Mouse (Mus musculus): Measurements from ENCODE around the gene Rtn1. TPM values are rescaled to one million over a fixed set of nuclear protein-coding genes. Genes with fewer than 3 reads are reported as not detected.

The Rtn1 gene
- polyA plus RNA-seq, 1 experiment from 2014 or later = 659 TPM

DNA sequence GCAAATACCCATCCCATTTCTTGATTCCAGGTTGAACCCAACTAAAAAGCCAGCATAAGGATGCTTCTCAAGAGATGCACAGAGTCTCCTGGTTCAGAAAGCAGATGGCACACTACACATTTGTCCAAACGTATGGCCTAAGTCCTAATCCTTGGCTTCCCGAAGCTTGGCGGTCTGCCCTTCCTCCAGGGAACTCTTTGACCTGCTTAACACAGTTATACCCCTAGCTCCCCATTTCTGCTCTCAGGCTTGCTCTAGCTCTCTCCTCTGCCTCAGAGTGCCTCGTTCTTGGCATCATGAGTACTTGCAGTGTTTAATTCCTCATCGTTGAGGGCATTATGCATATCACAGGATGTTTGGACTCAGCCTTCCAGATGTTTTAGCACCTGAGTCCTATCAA is 38.8 kb downstream of the Rtn1 start:
- Histone ChIP-seq H3K27me3 (no peaks in the 10 kb centered on the region), H3K27ac (replicated peaks) (no peak overlapping the region), H3K9ac (replicated peaks) (no peak overlapping the region), H3K9me3 (no peaks in the 10 kb centered on the region), H3K36me3 (no peaks in the 10 kb centered on the region), H3K4me2 (replicated peaks) (no peak overlapping the region), H3K4me1 (peaks cover 43% of the 10 kb centered on the region), H3K4me3 (no peak overlapping the region)
- 77% methylated on average over 5 of the region's 5 CpGs for WGBS
- no peak for ATAC-seq (ENCODE audit: low FRiP score, low read depth)

DNA sequence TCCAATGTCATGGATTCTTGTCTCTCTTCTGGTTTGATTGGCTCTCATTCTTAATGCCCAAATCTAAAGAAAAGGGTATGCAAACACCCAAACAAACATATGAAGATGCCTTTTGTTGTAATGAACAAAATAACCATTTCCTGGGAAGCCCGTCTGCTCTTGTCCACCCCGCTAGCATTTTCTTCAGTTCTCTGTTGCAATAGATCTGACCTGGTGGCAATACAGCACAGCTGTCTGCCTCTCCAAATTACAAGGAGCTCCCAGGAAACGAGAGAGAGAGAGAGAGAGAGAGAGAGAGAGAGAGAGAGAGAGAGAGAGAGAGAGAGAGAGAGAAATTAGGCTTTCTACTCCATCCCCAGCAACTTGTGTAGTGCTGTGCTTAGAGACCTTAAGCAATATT is 42.1 kb downstream of the Rtn1 start:
- Histone ChIP-seq H3K4me3 (no peak overlapping the region), H3K9me3 (no peaks in the 10 kb centered on the region), H3K4me1 (peaks cover 26% of the 10 kb centered on the region), H3K27ac (replicated peaks) (peak overlapping the region; percentile 69; the same call in 1 of the 2 replicates), H3K27me3 (no peaks in the 10 kb centered on the region), H3K4me2 (replicated peaks) (no peak overlapping the region), H3K36me3 (no peaks in the 10 kb centered on the region), H3K9ac (replicated peaks) (no peak overlapping the region)
- ATAC-seq (ENCODE audit: low FRiP score, low read depth) = no peak
- WGBS = 32% methylated on average over 3 of the region's 3 CpGs

DNA sequence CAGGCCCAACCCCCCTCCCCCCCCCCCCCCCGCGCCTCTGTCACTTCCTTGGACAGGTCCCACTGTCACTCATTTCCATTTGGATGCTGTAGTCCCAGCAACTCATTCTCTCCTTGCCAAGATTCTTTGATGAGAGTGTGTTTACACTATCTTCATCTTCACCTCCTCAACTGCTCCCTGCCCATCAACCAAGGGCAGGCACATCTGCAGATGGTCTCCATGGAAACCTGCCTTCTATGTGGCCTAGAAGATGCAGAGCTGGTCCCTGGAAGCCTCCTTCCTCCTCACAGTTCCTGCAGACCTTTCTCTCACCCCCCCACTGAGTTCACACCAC is 42.8 kb downstream of the Rtn1 start:
- no peaks in the 10 kb centered on the region for H3K9me3 ChIP-seq

DNA sequence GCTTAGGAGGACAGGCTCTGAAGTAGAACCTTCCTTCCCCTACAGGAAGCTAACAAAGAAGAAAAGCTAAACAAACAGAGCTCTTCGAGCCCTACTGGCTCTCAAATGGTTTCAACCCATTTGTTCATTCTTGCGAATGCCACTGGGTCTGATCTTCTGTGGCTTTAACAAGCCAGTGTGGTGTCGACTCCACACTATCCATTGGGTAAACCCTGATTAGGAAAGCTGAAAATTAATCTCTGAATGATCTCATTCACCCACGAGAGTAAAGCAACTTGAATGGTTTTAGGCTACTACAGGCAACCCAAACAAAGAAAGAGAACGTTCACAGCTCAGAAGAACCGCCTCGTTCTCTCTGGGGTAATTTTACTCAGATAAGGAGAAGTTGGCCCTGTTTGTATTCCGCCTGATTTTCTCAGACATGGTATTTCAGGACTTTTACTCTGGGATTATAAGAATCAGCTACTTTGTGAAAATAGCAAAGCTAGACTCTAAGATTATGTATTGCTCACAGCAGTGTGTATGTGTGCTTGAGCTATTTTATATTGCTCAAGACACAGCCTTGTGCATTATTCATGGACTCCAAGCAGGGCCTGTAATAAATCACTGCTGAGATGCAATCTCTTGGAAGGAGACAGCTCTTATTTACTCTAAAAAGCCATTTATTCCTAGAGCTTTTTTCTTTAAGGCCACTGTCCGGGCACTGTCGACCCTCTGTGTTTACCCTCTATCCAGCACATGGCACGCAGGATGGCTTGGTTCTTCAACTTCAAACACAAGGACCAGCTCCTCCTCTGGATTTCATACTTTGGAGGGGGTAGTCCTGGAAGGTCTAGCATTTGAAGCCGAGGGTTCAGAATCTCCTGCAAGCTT is 43.4 kb downstream of the Rtn1 start:
- H3K27me3 ChIP-seq = no peaks in the 10 kb centered on the region
- peaks cover 26% of the 10 kb centered on the region for H3K4me1 ChIP-seq
- WGBS = 43% methylated on average over 12 of the region's 12 CpGs
- H3K4me2 ChIP-seq (replicated peaks) = no peak overlapping the region
- no peak overlapping the region for H3K9ac ChIP-seq (replicated peaks)
- peak; percentile 45; the same call in 1 of the 2 replicates for ATAC-seq (ENCODE audit: low FRiP score, low read depth)
- no peak overlapping the region for H3K4me3 ChIP-seq
- H3K36me3 ChIP-seq = no peaks in the 10 kb centered on the region
- no peaks in the 10 kb centered on the region for H3K9me3 ChIP-seq
- peak overlapping the region; percentile 69 for H3K27ac ChIP-seq (replicated peaks)

More for the DNA sequence above, 42.8 kb downstream of the Rtn1 start:
- H3K36me3 ChIP-seq = no peaks in the 10 kb centered on the region
- ATAC-seq (ENCODE audit: low FRiP score, low read depth) = peak; percentile 48
- H3K4me1 ChIP-seq = peaks cover 26% of the 10 kb centered on the region
- H3K27ac ChIP-seq (replicated peaks) = peak overlapping the region; percentile 69
- WGBS = 60% methylated on average over 1 of the region's 2 CpGs
- no peak overlapping the region for H3K4me2 ChIP-seq (replicated peaks)
- no peaks in the 10 kb centered on the region for H3K27me3 ChIP-seq
- H3K4me3 ChIP-seq = no peak overlapping the region
- H3K9ac ChIP-seq (replicated peaks) = no peak overlapping the region

DNA sequence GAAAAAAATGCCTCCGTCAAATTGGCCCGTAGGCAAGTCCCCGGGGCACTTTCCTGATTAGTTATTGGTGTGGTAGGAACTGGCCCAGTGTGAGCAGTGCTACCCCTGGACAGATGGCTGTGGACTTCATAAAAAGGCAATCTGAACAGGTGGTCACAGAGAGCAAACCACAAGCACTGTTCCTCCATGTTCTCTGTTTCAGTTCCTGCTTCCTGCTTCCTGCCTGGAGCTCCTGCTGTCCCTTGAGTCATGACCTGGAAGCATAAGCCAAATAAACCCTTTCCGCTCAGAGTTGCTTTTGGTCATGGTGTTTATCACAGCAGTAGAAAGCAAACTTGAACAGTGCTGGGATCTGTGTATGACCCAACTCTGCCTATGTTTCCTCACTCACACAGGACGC is 44.3 kb downstream of the Rtn1 start:
- Histone ChIP-seq H3K27ac (replicated peaks) (peak overlapping the region; percentile 69; the same call in 1 of the 2 replicates), H3K27me3 (no peaks in the 10 kb centered on the region), H3K4me3 (no peak overlapping the region), H3K36me3 (no peaks in the 10 kb centered on the region), H3K4me1 (peaks cover 26% of the 10 kb centered on the region), H3K9ac (replicated peaks) (no peak overlapping the region), H3K9me3 (no peaks in the 10 kb centered on the region), H3K4me2 (replicated peaks) (no peak overlapping the region)
- ATAC-seq (ENCODE audit: low FRiP score, low read depth) = no peak
- WGBS = 70% methylated on average over 5 of the region's 5 CpGs

DNA sequence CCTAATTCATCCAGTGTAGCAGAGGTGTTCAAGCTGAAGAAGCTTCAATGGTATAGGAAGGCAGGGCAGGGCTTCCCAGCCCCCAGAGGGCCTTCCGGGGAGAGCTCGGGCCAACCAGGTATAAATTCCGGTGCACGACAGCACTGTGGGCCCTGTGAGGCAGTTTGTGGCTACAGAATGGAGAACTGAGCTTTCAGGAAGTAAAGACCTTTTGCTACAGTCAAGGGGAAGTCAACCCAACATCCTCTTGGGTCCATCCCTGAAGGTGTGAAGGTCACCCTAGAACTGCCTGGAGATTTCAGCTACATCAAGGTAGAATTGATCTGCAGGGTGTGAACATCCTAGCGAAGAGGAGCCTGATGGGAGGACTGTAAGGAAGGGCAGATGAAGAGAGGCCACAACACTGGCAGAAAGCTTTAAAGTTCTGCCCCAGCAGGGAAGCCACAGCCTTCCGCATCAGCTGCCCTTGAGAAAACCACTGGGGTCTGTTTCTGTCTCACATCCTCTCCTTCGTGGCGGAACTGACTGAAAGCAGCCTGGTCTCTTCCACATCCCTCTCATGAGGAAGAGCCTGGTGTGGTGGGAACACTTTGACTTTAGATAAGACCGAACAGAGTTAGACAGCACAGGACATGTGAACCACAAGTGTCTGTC is 47.0 kb downstream of the Rtn1 start:
- WGBS = 72% methylated on average over 9 of the region's 9 CpGs
- H3K36me3 ChIP-seq = no peaks in the 10 kb centered on the region
- no peaks in the 10 kb centered on the region for H3K27me3 ChIP-seq
- no peak overlapping the region for H3K9ac ChIP-seq (replicated peaks)
- no peak overlapping the region for H3K4me3 ChIP-seq
- ATAC-seq (ENCODE audit: low FRiP score, low read depth) = no peak
- H3K9me3 ChIP-seq = no peaks in the 10 kb centered on the region
- no peak overlapping the region for H3K27ac ChIP-seq (replicated peaks)
- H3K4me2 ChIP-seq (replicated peaks) = no peak overlapping the region
- H3K4me1 ChIP-seq = peaks cover 25% of the 10 kb centered on the region

DNA sequence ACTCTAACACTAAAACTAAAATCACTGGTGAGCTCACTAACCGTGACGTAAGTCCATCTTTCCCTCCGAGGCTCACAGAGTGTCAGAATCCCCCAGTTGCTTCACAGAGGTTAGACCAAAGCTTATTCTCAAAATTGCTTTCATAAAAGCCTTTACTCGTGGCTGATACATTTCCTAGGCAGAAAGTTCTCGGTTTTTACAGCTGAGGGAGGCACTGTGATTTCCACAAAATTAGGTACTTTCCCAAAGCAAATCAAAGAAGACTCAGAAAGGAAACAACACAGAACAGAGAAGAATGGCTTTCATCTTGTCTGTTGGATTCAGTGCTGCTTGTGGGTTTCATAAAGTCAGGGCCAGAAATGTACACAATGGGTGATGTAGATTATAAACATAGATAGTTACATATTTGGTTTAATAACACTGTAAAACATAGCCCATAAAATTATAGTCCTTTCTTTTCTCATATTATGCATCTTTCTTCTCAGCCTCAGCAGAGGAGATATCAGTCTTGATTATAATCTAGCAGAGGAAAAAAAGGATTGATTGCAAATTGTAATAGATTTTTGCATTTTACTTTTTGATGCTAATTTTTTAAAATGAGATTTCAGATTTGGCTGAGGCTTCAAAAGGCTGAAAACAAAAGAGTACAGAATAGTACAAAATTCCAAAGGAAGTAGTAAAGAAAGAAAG is 47.8 kb downstream of the Rtn1 start:
- Histone ChIP-seq H3K4me1 (peaks cover 17% of the 10 kb centered on the region), H3K9me3 (no peaks in the 10 kb centered on the region), H3K27ac (replicated peaks) (no peak overlapping the region), H3K9ac (replicated peaks) (no peak overlapping the region), H3K4me2 (replicated peaks) (no peak overlapping the region), H3K4me3 (no peak overlapping the region), H3K27me3 (no peaks in the 10 kb centered on the region), H3K36me3 (no peaks in the 10 kb centered on the region)
- WGBS = 71% methylated on average over 5 of the region's 5 CpGs
- no peak for ATAC-seq (ENCODE audit: low FRiP score, low read depth)

DNA sequence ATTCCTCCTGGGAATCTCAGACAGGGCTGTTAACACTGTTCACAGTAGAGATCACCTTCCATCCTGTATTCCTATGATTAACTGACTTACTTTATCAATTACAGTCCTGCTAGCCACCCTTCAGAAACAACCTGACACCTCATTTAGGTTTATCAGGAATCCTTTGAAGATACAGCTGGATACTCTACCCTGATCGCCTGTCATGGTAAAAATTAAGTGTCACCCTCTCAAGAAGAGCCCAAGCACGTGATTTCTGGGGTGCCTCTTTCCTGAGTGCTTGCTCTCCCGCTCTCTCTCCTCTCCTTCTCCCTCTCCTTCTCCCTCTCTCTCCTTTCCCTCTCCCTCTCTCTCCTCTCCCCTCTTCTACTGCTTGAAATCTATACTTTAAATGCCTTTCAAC is 49.0 kb downstream of the Rtn1 start:
- Histone ChIP-seq H3K27ac (replicated peaks) (no peak overlapping the region), H3K9me3 (no peaks in the 10 kb centered on the region), H3K9ac (replicated peaks) (no peak overlapping the region), H3K4me3 (no peak overlapping the region), H3K4me1 (0 out of 2 replicates have a peak, but pooled peaks cover 5% of the 10 kb centered on the region), H3K27me3 (no peaks in the 10 kb centered on the region), H3K4me2 (replicated peaks) (no peak overlapping the region), H3K36me3 (no peaks in the 10 kb centered on the region)
- 78% methylated on average over 3 of the region's 3 CpGs for WGBS
- ATAC-seq (ENCODE audit: low FRiP score, low read depth) = no peak

DNA sequence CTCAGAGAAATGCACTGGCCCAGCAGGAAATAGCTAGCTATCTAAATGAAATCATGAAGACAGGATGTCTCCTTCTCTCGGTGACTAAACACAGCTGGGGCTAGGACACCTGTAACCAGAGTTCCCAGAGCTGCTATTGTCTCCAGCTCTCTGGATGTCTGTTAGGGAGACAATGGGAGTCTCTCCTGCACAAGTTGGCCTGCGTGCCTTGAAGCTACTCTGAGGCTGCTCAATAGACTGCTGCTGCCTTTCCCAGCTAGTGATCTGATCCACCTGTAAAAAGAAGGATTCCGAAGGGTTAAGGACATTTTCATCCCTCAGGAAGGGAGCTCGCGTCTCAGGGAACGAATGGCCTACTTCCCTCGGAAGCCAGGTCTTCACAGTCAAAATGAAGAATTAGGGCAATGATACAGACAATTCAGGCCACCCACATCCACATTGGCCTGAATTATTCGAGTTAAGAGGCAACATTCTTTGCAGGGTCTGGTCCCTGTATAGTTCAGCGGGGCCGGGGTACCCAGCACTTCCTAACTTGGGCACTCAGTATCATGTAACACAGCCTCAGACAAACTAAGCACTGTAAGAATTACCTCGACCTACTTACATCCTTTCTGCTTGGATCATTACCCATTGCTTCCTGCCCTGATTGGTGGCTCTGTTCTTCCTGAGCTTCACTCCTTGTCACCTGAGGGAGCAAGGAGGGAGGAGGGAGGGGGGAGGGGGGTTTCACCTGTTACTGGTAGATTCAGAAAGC is 51.0 kb downstream of the Rtn1 start:
- 45% methylated on average over 11 of the region's 11 CpGs for WGBS
- no peaks in the 10 kb centered on the region for H3K27me3 ChIP-seq

DNA sequence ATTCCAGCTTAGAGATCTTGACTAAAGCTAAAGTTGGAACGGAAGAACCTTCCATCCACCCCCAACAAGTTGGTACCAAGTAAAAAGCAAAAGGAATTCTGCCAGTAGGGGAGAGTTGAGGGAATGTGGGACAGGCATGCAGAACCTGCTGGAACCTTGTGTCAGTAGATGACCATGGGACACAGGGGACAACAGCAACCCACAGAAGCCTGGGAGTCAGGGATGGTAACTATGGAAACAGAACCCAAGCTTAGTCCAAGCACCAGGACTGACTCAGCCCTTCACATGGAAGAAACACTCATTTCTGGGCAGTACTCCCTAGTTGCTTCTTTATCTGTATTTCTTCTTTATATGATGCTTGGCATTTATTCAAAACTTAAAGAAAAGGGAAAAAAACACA is 54.6 kb downstream of the Rtn1 start:
- Histone ChIP-seq H3K4me2 (replicated peaks) (no peak overlapping the region), H3K4me3 (no peak overlapping the region), H3K36me3 (no peaks in the 10 kb centered on the region), H3K9me3 (no peaks in the 10 kb centered on the region), H3K9ac (replicated peaks) (no peak overlapping the region), H3K4me1 (no peaks in the 10 kb centered on the region), H3K27ac (replicated peaks) (no peak overlapping the region), H3K27me3 (no peaks in the 10 kb centered on the region)
- 96% methylated on average over 1 of the region's 1 CpGs for WGBS
- no peak for ATAC-seq (ENCODE audit: low FRiP score, low read depth)

More for the DNA sequence above, 51.0 kb downstream of the Rtn1 start:
- Histone ChIP-seq H3K4me3 (no peak overlapping the region), H3K27ac (replicated peaks) (no peak overlapping the region), H3K9me3 (no peaks in the 10 kb centered on the region), H3K4me1 (no peaks in the 10 kb centered on the region), H3K4me2 (replicated peaks) (no peak overlapping the region), H3K9ac (replicated peaks) (no peak overlapping the region), H3K36me3 (no peaks in the 10 kb centered on the region)
- ATAC-seq (ENCODE audit: low FRiP score, low read depth) = no peak

DNA sequence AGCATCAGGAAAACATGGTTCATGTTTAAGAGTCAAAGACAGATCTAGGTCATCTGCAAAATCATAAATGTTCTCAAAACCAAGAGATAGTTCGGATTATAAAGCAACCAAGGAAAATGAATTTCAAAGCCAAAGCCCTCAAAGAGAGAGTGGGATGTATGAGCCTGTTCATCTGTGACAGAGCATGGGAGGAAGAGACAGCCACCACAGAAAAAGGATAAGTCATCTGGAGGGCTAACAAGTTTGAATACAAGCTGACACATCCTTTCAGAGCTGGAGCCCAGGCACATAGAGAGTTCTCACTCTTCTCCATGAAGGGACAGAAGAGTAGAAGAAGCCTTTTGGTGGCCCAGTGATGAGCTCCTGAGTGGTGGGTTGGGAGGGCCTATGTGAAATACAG is 55.3 kb downstream of the Rtn1 start:
- 83% methylated on average over 1 of the region's 1 CpGs for WGBS
- ATAC-seq (ENCODE audit: low FRiP score, low read depth) = no peak
- Histone ChIP-seq H3K36me3 (no peaks in the 10 kb centered on the region), H3K4me3 (no peak overlapping the region), H3K9ac (replicated peaks) (no peak overlapping the region), H3K4me2 (replicated peaks) (no peak overlapping the region), H3K27ac (replicated peaks) (no peak overlapping the region), H3K4me1 (no peaks in the 10 kb centered on the region), H3K9me3 (no peaks in the 10 kb centered on the region), H3K27me3 (no peaks in the 10 kb centered on the region)

Data from midbrain, embryonic 12.5 days (tissue).